Mouse (Mus musculus): Measurements from ENCODE around the gene Trim68.

- TF ChIP-seq CTCF (IDR thresholded peaks at IDR 0.05; ENCODE audit: control insufficient read depth, insufficient read depth, low read length) (no peak), POLR2A (IDR thresholded peaks at IDR 0.05; ENCODE audit: borderline replicate concordance, control insufficient read depth, low read depth, low read length) (no peak)
These were observed 28.6 kb downstream of the Trim68 start, which contains the start of gene Olfr555 for GRCm38 (mm10) chr7:102658523-102658922.

All from bone marrow, adult 2 months (tissue).